Mouse (Mus musculus) megakaryocyte-erythroid progenitor cell, adult 5 weeks (primary cell): ENCODE measurements around the gene Ttyh3. TPM values are rescaled to one million over a fixed set of nuclear protein-coding genes. Genes with fewer than 3 reads are reported as not detected.

ENCODE experiments used
- polyA plus RNA-seq: library from polyadenylated mRNA; stranded (reverse); fragments of >175 nt; gene quantifications from 2 replicates; pipeline ENCODE4 v1.2.3, GENCODE M21; 2012

Ttyh3 gene
- polyA plus RNA-seq, result 267 and 297 TPM in 2 replicates

GRCm38 (mm10) chr5:140648519-140649100, at the start of gene Ttyh3:
TSS of gene Ttyh3 (minus strand) at chr5:140649031.

GRCm38 (mm10) chr5:140607001-140607835, 41.6 kb downstream of the Ttyh3 start, which contains the start of gene Lfng:
TSS of gene Lfng (plus strand) at chr5:140607320.

Other genes starting within 250 kb of the Ttyh3 start
- gene Eif3b, start 229.7 kb downstream of the Ttyh3 start, polyA plus RNA-seq, result 119 and 151 TPM in 2 replicates
- gene Gm4869, start 203.4 kb downstream of the Ttyh3 start, polyA plus RNA-seq, result 0.03 and 0.10 TPM in 2 replicates
- 116 and 179 TPM in 2 replicates for gene Chst12, start 143.5 kb downstream of the Ttyh3 start, polyA plus RNA-seq
- 0.24 TPM in 1 of 2 replicates, not detected in the other for gene Grifin, start 84.0 kb downstream of the Ttyh3 start, polyA plus RNA-seq
- 40.9 and 43.6 TPM in 2 replicates for gene Lfng, start 41.7 kb downstream of the Ttyh3 start, polyA plus RNA-seq
- gene Iqce, start 53.3 kb upstream of the Ttyh3 start, polyA plus RNA-seq, result 12.0 and 17.6 TPM in 2 replicates
- gene Brat1, start 56.0 kb upstream of the Ttyh3 start, polyA plus RNA-seq, result 21.2 and 24.1 TPM in 2 replicates
- gene Amz1, start 75.1 kb upstream of the Ttyh3 start, polyA plus RNA-seq, result 2.6 and 3.5 TPM in 2 replicates
- gene Gna12, start 181.4 kb upstream of the Ttyh3 start, polyA plus RNA-seq, result 89.6 and 92.3 TPM in 2 replicates